Mouse (Mus musculus) G1E (cell line): ENCODE results near the gene Gm4756.

Source experiments
- CTCF ChIP-seq: IDR thresholded peaks from 2 replicates; pipeline ENCODE4 v1.5.1; 2012; ENCODE audit warnings: low read depth, low read length, inconsistent platforms, mixed read lengths
- GATA1 ChIP-seq: IDR thresholded peaks from 2 replicates; pipeline ENCODE4 v1.6.1; 2012; ENCODE audit warnings: borderline replicate concordance, low read length, inconsistent platforms, mixed read lengths
- POLR2AphosphoS5 ChIP-seq: IDR thresholded peaks from 2 replicates; pipeline ENCODE4 v1.6.1; 2012; ENCODE audit warnings: low read depth, low read length, inconsistent platforms; ENCODE audit not compliant: insufficient replicate concordance
- TAL1 ChIP-seq: conservative IDR thresholded peaks from 2 replicates; pipeline ENCODE4 v1.6.1; 2012; ENCODE audit warnings: low read depth, low read length, inconsistent platforms, mixed read lengths

- TF ChIP-seq CTCF = no peak
- no peak for TF ChIP-seq GATA1
- TF ChIP-seq TAL1 = no peak
- TF ChIP-seq POLR2AphosphoS5 = no peak
These were observed 16.6 kb upstream of the Gm4756 start for GRCm38 (mm10) chr12:72666015-72666414.
